Mouse (Mus musculus) heart, embryonic 15.5 days (tissue): ENCODE measurements at regions not wholly inside any gene's neighbourhood (a gene's known extent, or its start where the extent isn't known, plus 50 kb on each side); places are given as distances from the start of the nearest gene placed in this dataset.
"Not testable (repeated sequence)": the region's sequence is repeated elsewhere in the genome, so short reads cannot be mapped to it uniquely, and the experiment has no call there.

Experiments
- ATAC-seq: fragments of 200-750 bp; cut with Nextera tagmentation; replicated peaks from 2 replicates; pipeline ENCODE4 v1.8.0; 2017; ENCODE audit warnings: low read depth, moderate TSS enrichment; ENCODE audit not compliant: insufficient number of reproducible peaks, insufficient read depth, low FRiP score
- H3K27ac ChIP-seq: fragments of 300-500 bp; sonication (generic); 2 replicates; pipeline ENCODE4 v1.5.1; 2015; ENCODE audit warnings: mild to moderate bottlenecking, inconsistent platforms
- H3K27me3 ChIP-seq: fragments of 300-500 bp; sonication (generic); 2 replicates; pipeline ENCODE4 v1.6.1; 2015; ENCODE audit warnings: inconsistent platforms
- H3K36me3 ChIP-seq: fragments of 300-500 bp; sonication (generic); 2 replicates; pipeline ENCODE4 v1.6.1; 2015; ENCODE audit warnings: mild to moderate bottlenecking, inconsistent platforms
- H3K4me1 ChIP-seq: fragments of 300-500 bp; sonication (generic); replicated peaks from 2 replicates; pipeline ENCODE4 v1.6.1; 2015; ENCODE audit warnings: inconsistent platforms
- H3K4me2 ChIP-seq: fragments of 300-500 bp; sonication (generic); 2 replicates; pipeline ENCODE4 v1.6.1; 2015; ENCODE audit warnings: inconsistent platforms, mild to moderate bottlenecking, moderate library complexity
- H3K4me3 ChIP-seq: fragments of 300-500 bp; sonication (generic); 2 replicates; pipeline ENCODE4 v1.5.1; 2015; ENCODE audit warnings: mild to moderate bottlenecking, inconsistent platforms
- H3K9ac ChIP-seq: fragments of 300-500 bp; sonication (generic); 2 replicates; pipeline ENCODE4 v1.6.1; 2015; ENCODE audit warnings: mild to moderate bottlenecking, inconsistent platforms
- H3K9me3 ChIP-seq: fragments of 300-500 bp; sonication (generic); replicated peaks from 2 replicates; pipeline ENCODE4 v1.6.1; 2016; ENCODE audit warnings: inconsistent platforms
- WGBS: fragments of 180-500 bp; shearing (Covaris S2); methylation state at CpG from one replicate; pipeline ENCODE4 v1.1.7; 2015; ENCODE audit warnings: mixed read lengths; 5-methylcytosine and 5-hydroxymethylcytosine counted together

DNA sequence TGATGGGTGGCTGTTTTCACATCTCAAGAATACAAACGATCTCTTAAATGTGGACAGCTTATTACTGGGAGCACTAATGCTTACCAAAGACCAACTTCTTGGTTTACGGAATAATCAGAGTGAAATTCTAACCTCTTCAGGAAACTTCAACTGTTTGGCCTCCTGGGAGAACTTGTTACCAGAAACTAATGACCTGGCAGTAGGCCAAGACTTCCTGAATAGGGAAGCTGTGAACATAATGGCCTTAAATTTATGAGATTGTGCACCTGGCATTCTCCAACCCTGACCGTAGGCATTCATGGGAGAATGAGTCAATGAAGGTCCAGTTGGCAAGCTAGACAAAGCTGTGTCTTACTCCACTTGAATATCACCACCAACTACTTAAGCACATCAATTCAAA, 160.8 kb upstream of the Fbxl4 start:
- Histone ChIP-seq H3K9ac (no peak overlapping the region), H3K27ac (no peak overlapping the region), H3K4me2 (no peak overlapping the region), H3K4me1 (no peaks in the 10 kb centered on the region), H3K9me3 (no peaks in the 10 kb centered on the region), H3K27me3 (no peaks in the 10 kb centered on the region), H3K36me3 (no peaks in the 10 kb centered on the region), H3K4me3 (no peak overlapping the region)
- no peak for ATAC-seq
- 58% methylated on average over 3 of the region's 3 CpGs for WGBS

DNA sequence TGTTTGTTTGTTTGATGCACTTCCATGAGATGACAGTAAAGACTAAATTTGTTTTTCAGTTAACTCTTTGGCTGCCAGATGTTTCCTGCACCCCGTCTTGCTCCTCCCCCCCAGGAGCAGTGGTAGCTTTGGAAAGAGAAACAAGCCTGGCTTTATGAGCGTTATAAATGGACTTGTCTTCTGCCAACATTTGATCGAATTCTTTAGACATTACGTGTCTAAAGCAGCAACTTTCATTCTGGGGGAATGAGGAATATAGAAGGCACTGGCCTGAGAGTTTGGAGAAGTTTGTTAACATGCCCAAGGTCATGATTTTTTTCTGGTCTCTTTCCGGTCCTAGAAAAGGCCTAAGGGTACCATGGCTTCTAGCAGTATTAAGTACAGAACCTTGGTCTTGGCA, 148.8 kb upstream of the Fbxl4 start:
- 73% methylated on average over 5 of the region's 5 CpGs for WGBS
- Histone ChIP-seq H3K4me2 (no peak overlapping the region), H3K4me3 (no peak overlapping the region), H3K36me3 (no peaks in the 10 kb centered on the region), H3K4me1 (no peaks in the 10 kb centered on the region), H3K27me3 (no peaks in the 10 kb centered on the region), H3K9me3 (no peaks in the 10 kb centered on the region), H3K27ac (no peak overlapping the region), H3K9ac (no peak overlapping the region)
- ATAC-seq = no peak

DNA sequence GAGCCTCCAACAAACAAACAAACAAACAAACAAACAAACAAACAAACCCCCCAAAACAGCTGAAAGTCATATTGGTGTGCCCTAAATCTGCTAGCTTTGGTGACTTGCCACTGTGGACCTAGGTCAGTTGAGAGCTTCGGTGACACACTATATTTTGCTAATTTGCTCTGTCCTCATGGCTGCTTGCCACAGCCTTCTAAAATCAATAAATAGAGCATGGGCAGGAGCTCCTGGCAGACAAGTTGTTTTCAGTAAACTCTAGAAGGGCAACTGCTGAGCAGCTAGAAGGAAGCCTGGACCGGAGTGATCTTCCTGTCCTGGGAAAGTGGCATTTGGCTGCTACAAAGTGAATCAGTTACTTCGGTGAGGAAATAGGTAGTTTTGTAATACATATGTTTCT, 119.7 kb upstream of the Fbxl4 start:
- no peaks in the 10 kb centered on the region for H3K4me1 ChIP-seq
- no peaks in the 10 kb centered on the region for H3K27me3 ChIP-seq
- no peaks in the 10 kb centered on the region for H3K36me3 ChIP-seq
- ATAC-seq = no peak
- no peak overlapping the region for H3K4me2 ChIP-seq
- no peak overlapping the region for H3K9ac ChIP-seq
- H3K9me3 ChIP-seq = no peaks in the 10 kb centered on the region
- H3K27ac ChIP-seq = no peak overlapping the region
- 82% methylated on average over 3 of the region's 3 CpGs for WGBS
- no peak overlapping the region for H3K4me3 ChIP-seq

DNA sequence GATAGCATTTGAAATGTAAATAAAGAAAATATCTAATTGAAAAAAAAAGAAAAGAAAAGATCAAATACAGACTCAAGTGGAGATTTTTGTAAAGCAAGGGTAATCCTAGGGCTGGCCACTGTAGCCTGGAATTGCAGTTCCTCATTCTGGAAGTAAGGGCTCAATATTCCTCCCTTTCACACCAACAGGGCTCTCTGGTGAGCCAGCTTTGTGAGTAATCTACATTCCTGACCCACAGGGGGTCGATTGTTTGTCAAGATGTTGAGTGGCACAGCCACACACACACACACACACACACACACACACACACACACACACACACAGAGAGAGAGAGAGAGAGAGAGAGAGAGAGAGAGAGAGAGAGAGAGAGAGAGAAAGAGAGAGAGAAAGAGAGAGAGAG, 107.1 kb upstream of the Fbxl4 start:
- WGBS = 0% methylated on average over 1 of the region's 1 CpGs
- not testable (repeated sequence) for H3K9ac ChIP-seq, H3K36me3 ChIP-seq, H3K4me1 ChIP-seq, H3K9me3 ChIP-seq, H3K4me3 ChIP-seq, H3K27me3 ChIP-seq, H3K27ac ChIP-seq, ATAC-seq, H3K4me2 ChIP-seq

DNA sequence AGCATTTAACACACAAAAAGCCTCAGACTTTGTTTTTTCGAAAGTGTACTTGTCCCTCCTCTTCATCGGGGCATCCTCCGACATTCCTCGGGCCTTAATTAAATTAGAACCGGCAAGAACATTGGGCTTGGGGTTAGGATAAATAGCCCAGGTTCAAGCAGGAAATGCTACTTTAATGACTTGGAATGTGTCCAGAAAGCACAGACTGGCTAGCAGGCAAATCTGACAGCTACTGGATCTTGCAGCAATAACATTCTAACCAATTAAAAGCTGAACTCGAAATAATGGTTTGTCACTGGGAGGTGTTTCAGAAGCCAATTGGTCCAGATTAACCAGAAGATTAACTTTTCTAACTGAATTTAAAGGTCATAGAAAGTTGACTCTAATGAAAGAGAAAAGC, 93.4 kb upstream of the Fbxl4 start:
- Histone ChIP-seq H3K27ac (no peak overlapping the region), H3K27me3 (no peaks in the 10 kb centered on the region), H3K4me2 (no peak overlapping the region), H3K4me3 (no peak overlapping the region), H3K9me3 (no peaks in the 10 kb centered on the region), H3K4me1 (no peaks in the 10 kb centered on the region), H3K9ac (no peak overlapping the region), H3K36me3 (no peaks in the 10 kb centered on the region)
- 69% methylated on average over 6 of the region's 6 CpGs for WGBS
- ATAC-seq = no peak

DNA sequence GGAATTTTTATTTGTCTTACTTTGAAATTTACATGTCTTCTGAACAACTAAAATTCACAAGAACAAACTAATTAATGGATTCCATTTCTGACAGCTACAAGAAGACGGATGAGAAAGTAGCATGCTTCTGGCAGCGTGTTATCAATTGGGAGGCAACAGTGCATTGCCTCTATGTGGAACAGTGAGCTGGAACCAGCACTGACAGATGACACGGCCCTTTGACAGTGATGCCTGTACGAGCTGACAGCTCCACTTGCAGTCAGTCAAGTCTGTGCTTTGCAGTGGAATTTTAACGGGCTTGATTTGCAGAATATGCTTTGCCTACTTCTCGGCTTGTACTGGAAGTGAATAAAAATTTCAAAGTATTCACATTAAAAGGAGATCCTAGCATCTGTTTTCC, 88.3 kb upstream of the Fbxl4 start:
- no peak for ATAC-seq
- no peak overlapping the region for H3K9ac ChIP-seq
- H3K4me3 ChIP-seq = no peak overlapping the region
- H3K4me2 ChIP-seq = no peak overlapping the region
- no peaks in the 10 kb centered on the region for H3K9me3 ChIP-seq
- no peaks in the 10 kb centered on the region for H3K4me1 ChIP-seq
- H3K27ac ChIP-seq = no peak overlapping the region
- H3K36me3 ChIP-seq = no peaks in the 10 kb centered on the region
- no peaks in the 10 kb centered on the region for H3K27me3 ChIP-seq
- 35% methylated on average over 6 of the region's 6 CpGs for WGBS

DNA sequence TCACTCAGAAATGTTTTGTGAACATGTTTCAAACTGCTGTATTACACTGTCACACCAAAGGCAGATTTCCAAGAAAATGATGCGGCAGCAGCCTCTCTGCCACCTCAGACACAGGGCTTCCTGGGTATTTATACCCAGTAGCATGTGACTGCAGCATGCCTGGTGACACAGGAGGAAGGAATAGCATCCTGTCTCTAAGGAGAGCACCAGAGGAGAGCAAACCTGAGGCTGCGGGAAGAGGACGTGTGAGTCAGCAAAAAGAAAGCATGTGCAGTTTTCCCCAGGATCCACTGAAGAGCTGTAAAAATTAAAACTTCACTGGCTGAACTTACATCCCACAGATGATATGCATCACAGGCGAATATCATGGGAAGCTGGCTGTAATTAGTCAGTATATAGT, 83.2 kb upstream of the Fbxl4 start:
- Histone ChIP-seq H3K36me3 (no peaks in the 10 kb centered on the region), H3K9me3 (no peaks in the 10 kb centered on the region), H3K9ac (no peak overlapping the region), H3K4me3 (no peak overlapping the region), H3K4me2 (no peak overlapping the region), H3K4me1 (no peaks in the 10 kb centered on the region), H3K27ac (no peak overlapping the region), H3K27me3 (no peaks in the 10 kb centered on the region)
- ATAC-seq = no peak
- 56% methylated on average over 4 of the region's 4 CpGs for WGBS

DNA sequence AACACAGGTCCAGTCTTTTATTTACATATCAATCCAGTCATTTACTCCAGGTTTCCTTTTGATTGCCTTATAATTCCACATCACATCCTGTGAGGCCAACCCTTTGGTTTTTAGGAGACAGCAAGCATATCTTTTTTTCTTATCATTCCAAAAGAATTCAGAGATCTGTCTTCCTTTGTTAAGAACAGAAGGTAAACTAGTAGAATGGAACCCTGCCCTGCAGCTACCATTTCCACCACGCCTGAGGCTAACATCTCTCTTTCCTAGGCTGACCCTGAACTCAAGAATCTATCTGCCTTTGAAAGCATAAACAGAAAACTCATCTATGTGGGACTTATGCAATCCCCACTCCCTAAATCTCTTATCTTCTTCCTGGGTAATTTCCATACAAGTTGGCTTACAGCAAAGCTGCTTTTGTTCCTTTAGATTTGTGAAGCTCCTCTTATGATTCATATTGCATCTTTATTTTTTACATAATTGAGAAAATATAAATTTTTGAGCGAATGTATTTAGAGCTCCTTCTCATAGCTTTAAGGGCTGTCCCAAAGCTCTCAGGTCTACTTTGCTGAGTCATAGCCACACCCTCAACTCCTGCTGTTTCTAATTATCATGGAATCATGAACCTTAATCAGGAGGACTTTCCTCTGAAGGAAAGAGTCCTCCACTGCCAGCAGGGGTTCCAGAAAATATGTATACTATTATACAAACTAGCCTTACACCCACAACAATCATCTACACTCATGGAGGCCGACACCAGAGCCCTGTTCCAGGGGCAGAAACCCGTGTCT, 74.6 kb upstream of the Fbxl4 start:
- H3K36me3 ChIP-seq = no peaks in the 10 kb centered on the region
- no peaks in the 10 kb centered on the region for H3K9me3 ChIP-seq
- no peak overlapping the region for H3K4me2 ChIP-seq
- H3K9ac ChIP-seq = no peak overlapping the region
- H3K4me3 ChIP-seq = no peak overlapping the region
- no peaks in the 10 kb centered on the region for H3K4me1 ChIP-seq
- H3K27ac ChIP-seq = no peak overlapping the region
- WGBS = 64% methylated on average over 4 of the region's 4 CpGs
- no peaks in the 10 kb centered on the region for H3K27me3 ChIP-seq
- ATAC-seq = no peak

DNA sequence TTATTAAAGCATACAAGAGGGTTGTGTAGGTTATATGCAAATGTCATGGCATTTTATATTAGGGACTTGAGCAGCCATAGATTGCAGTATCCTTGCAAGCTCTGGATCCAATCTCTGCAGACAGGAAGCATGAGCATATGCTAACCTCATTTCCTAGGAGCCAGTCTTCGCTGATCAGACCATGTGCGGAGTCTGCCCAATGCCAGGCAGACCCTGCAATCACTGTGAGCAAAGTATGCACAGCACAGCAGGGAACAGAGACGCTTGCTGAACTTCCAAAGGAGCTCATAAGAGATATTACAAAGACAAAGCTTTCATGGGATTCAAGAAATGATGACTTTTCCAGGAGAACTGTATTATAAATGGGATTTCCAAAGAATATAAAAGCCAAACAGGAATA, 65.2 kb upstream of the Fbxl4 start:
- Histone ChIP-seq H3K9ac (no peak overlapping the region), H3K9me3 (no peaks in the 10 kb centered on the region), H3K4me2 (no peak overlapping the region), H3K36me3 (no peaks in the 10 kb centered on the region), H3K4me1 (no peaks in the 10 kb centered on the region), H3K27me3 (no peaks in the 10 kb centered on the region), H3K4me3 (no peak overlapping the region), H3K27ac (no peak overlapping the region)
- no peak for ATAC-seq
- 73% methylated on average over 3 of the region's 3 CpGs for WGBS

DNA sequence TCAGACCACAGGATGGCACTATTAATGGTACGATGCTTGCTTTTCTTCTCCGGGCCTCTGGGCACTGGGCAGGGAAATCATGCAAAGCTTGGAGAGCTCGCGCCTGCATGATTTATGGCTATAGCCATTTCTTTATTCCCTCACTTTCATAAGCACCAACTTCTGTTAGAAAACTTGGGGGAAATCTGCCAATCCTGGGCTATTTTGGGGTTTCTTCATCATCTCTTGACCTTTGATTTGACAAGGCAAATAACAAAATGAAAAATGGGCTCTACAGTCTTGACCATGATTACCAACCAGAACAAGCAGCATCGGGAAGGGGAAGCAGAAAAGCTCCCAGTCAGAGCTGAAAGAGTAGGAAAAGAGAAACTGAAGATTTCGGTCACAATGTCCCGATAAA, 57.1 kb upstream of the Fbxl4 start:
- Histone ChIP-seq H3K36me3 (no peaks in the 10 kb centered on the region), H3K9ac (no peak overlapping the region), H3K4me3 (no peak overlapping the region), H3K4me2 (no peak overlapping the region), H3K27ac (no peak overlapping the region), H3K27me3 (no peaks in the 10 kb centered on the region), H3K4me1 (no peaks in the 10 kb centered on the region), H3K9me3 (no peaks in the 10 kb centered on the region)
- 88% methylated on average over 7 of the region's 7 CpGs for WGBS
- no peak for ATAC-seq

DNA sequence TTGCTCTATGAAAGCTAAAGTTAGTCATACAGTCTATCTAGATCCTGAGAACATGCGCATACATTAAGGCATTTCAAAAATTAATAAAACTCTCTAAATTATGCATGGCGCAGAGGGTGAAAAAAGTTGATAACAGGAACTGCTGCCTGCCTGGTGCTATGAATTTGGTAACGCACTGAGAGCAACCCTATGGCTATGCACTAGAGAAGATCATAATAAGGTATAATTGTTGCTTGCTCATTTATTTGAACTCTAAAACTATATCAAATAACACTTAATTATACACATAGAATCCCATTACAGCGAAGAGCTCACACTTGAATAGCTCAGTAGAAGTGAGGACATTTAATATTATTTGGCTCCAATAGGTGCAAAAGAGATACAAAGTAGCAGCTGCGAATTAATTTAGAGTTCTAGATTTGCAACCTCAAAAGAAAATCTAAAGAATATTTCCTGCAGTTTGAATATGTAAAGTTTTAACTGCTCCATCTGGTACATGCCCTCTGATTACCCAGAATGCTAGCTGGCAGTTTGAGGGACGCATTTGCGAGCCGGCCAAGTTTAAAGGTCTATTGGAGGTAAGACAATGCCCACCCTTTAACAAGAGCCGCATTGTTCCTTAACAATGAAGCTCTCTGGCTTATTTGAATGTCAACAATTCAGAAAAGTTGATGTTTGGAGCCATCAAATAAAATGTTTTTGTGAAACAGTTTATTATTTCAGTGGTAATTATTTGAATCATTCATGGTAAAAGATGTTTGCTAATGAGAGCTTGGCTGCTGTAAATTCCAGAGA, 56.0 kb upstream of the Fbxl4 start:
- WGBS = 81% methylated on average over 9 of the region's 9 CpGs
- no peaks in the 10 kb centered on the region for H3K9me3 ChIP-seq
- H3K36me3 ChIP-seq = no peaks in the 10 kb centered on the region
- H3K4me1 ChIP-seq = no peaks in the 10 kb centered on the region
- H3K27me3 ChIP-seq = no peaks in the 10 kb centered on the region
- no peak overlapping the region for H3K9ac ChIP-seq
- H3K4me3 ChIP-seq = no peak overlapping the region
- H3K4me2 ChIP-seq = no peak overlapping the region
- no peak overlapping the region for H3K27ac ChIP-seq
- ATAC-seq = no peak

DNA sequence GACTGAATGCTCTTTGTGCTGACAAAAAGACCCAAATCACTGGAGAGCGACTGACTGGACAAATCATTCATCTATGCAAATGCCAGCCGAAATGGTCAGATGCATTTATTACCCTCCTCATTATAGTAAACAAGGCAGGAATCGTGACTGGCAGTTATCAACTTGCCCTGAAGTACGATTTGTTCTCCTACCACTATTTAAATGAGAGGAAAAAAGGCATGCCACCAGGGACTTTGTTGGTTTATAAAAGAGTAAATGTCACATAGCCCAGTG, 55.5 kb upstream of the Fbxl4 start:
- Histone ChIP-seq H3K9me3 (no peaks in the 10 kb centered on the region), H3K4me2 (no peak overlapping the region), H3K4me3 (no peak overlapping the region), H3K27ac (no peak overlapping the region), H3K27me3 (no peaks in the 10 kb centered on the region), H3K9ac (no peak overlapping the region), H3K36me3 (no peaks in the 10 kb centered on the region), H3K4me1 (no peaks in the 10 kb centered on the region)
- no peak for ATAC-seq
- 76% methylated on average over 4 of the region's 4 CpGs for WGBS
